In the genomic region with DNA sequence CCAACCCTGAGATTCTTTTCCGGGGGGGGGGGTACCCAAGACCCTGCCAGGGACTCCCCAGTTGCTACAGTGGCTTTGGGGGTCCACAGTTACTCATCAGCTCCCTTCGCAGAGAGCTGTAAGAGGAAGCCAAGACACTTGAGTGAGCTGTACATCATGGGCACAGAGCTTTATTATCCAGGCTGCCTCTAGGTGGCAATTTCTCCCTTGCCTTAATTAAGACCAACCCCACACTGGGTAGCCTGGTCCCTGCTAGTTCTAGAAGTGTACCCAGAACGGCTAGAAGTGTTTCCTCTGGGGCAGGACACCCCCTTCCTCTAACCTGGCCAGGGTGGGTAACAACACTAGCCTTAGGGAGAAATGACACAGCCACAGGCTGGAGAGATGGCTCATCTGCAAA, we compare ENCODE assay signal across 16 mouse cellular contexts. TPM values are rescaled to one million over a fixed set of nuclear protein-coding genes. Genes with fewer than 3 reads are reported as not detected.
DNase-seq lines count a peak whose midpoint lies in the region; ATAC-seq and TF ChIP-seq lines count a peak whose summit lies in the region.
"Had no signal": no experiment of that assay in that cellular context is flagged by ENCODE, and none has a peak within 500 bp of the region (broad histone marks: within the 10 kb centered on the region; RNA-seq: fewer than 3 reads in every experiment).

No protein-coding gene starts in this region.

- H3K4me1 ChIP-seq in forebrain, embryonic 12.5 days, result peaks cover 19% of the 10 kb centered on the region
- peaks cover 33% of the 10 kb centered on the region for H3K4me1 ChIP-seq in forebrain, embryonic 10.5 days
- peaks cover 40% of the 10 kb centered on the region for H3K4me1 ChIP-seq in kidney, adult 2 months (ENCODE audit: control insufficient read depth, insufficient read depth, low read length)
- peaks cover 41% of the 10 kb centered on the region for H3K4me1 ChIP-seq in kidney, embryonic 16.5 days (ENCODE audit: insufficient read depth, low read length)

- H3K27me3 ChIP-seq in forebrain, embryonic 12.5 days, result peaks cover 44% of the 10 kb centered on the region
- peaks cover 45% of the 10 kb centered on the region for H3K27me3 ChIP-seq in forebrain, embryonic 10.5 days (ENCODE audit: poor library complexity, severe bottlenecking)
- no peaks in the 10 kb centered on the region for H3K27me3 ChIP-seq in kidney, adult 2 months (replicated peaks; ENCODE audit: control insufficient read depth, insufficient read depth, low read length)
- H3K27me3 ChIP-seq in kidney, embryonic 16.5 days (ENCODE audit: insufficient read depth, low read length), result no peaks in the 10 kb centered on the region
- H3K27me3 ChIP-seq: Patski; stomach, embryonic 15.5 days had no signal

- no peak for DNase-seq in forebrain, embryonic 10.5 days (ENCODE audit: extremely low spot score, low spot score)
- no peak for DNase-seq in kidney, adult 2 months
- DNase-seq in retina, embryonic 14.5 days (ENCODE audit: low spot score), result peak; percentile 20
- no peak for DNase-seq in retina, postnatal 1 day
- no peak for DNase-seq in yolk sac, embryonic 10.5 days (ENCODE audit: low spot score)
- DNase-seq in adrenal gland, adult 8-10 months, result no peak
- DNase-seq: adrenal gland, postnatal 25 days; cerebellum, adult 2 months; heart, postnatal 4 days; kidney, postnatal 10 days; liver, embryonic 13.5 days had no signal

- ATAC-seq in forebrain, embryonic 12.5 days (ENCODE audit: low FRiP score), result 0 out of 2 replicates have a peak, but pooled peaks have one; percentile 44
- ATAC-seq in kidney, embryonic 16.5 days (ENCODE audit: low FRiP score, low TSS enrichment), result no peak
- ATAC-seq: Patski had no signal

- no peaks in the 10 kb centered on the region for H3K9me3 ChIP-seq in forebrain, embryonic 12.5 days
- H3K9me3 ChIP-seq in forebrain, embryonic 10.5 days, result no peaks in the 10 kb centered on the region
- no peaks in the 10 kb centered on the region for H3K9me3 ChIP-seq in kidney, embryonic 16.5 days (ENCODE audit: low read length)
- H3K9me3 ChIP-seq: liver, embryonic 13.5 days; megakaryocyte, embryonic 14.5 days; stomach, embryonic 15.5 days had no signal

- H3K9ac ChIP-seq in forebrain, embryonic 12.5 days, result no peak overlapping the region
- H3K9ac ChIP-seq in kidney, embryonic 16.5 days (replicated peaks; ENCODE audit: low read length), result no peak overlapping the region
- H3K9ac ChIP-seq: liver, embryonic 13.5 days; stomach, embryonic 15.5 days had no signal

- no peak overlapping the region for H3K27ac ChIP-seq in forebrain, embryonic 12.5 days
- no peak overlapping the region for H3K27ac ChIP-seq in forebrain, embryonic 10.5 days
- H3K27ac ChIP-seq in kidney, adult 2 months (ENCODE audit: insufficient read depth, low read depth, low read length), result no peak overlapping the region
- H3K27ac ChIP-seq in kidney, embryonic 16.5 days (ENCODE audit: low read length), result no peak overlapping the region
- H3K27ac ChIP-seq: liver, embryonic 13.5 days; stomach, embryonic 15.5 days had no signal

- no peak for TF ChIP-seq POLR2A in kidney, adult 2 months (IDR thresholded peaks at IDR 0.05; ENCODE audit: low read depth, low read length)

- no peak overlapping the region for H3K4me3 ChIP-seq in forebrain, embryonic 12.5 days (replicated peaks)
- H3K4me3 ChIP-seq in forebrain, embryonic 10.5 days, result no peak overlapping the region
- H3K4me3 ChIP-seq in kidney, adult 2 months (ENCODE audit: insufficient read depth, low read depth, low read length), result no peak overlapping the region
- no peak overlapping the region for H3K4me3 ChIP-seq in kidney, embryonic 16.5 days (ENCODE audit: low read length)
- H3K4me3 ChIP-seq: liver, embryonic 13.5 days; megakaryocyte, embryonic 14.5 days; stomach, embryonic 15.5 days had no signal

- no peak overlapping the region for H3K4me2 ChIP-seq in forebrain, embryonic 12.5 days
- no peak overlapping the region for H3K4me2 ChIP-seq in kidney, embryonic 16.5 days (replicated peaks; ENCODE audit: low read depth, low read length)
- H3K4me2 ChIP-seq: liver, embryonic 13.5 days; stomach, embryonic 15.5 days had no signal

- peak; percentile 26; the same call in 1 of the 2 replicates for TF ChIP-seq CTCF in kidney, adult 2 months (conservative IDR thresholded peaks at IDR 0.05; ENCODE audit: insufficient read depth, insufficient read length, low read depth, low read length)

- WGBS in forebrain, embryonic 12.5 days, result 43% methylated on average over 3 of the region's 3 CpGs
- WGBS in forebrain, embryonic 10.5 days, result 59% methylated on average over 3 of the region's 3 CpGs
- WGBS in kidney, adult 2 months, result 59% methylated on average over 3 of the region's 3 CpGs
- WGBS in kidney, embryonic 16.5 days, result 57% methylated on average over 3 of the region's 3 CpGs

- no peaks in the 10 kb centered on the region for H3K36me3 ChIP-seq in forebrain, embryonic 12.5 days (replicated peaks)
- no peaks in the 10 kb centered on the region for H3K36me3 ChIP-seq in forebrain, embryonic 10.5 days (replicated peaks)
- peaks cover 2% of the 10 kb centered on the region; the same call in 1 of the 2 replicates for H3K36me3 ChIP-seq in kidney, adult 2 months (ENCODE audit: control insufficient read depth, insufficient read depth, low read length)
- H3K36me3 ChIP-seq in kidney, embryonic 16.5 days (ENCODE audit: insufficient read depth, low read length), result peaks cover 19% of the 10 kb centered on the region; the same call in 1 of the 2 replicates
- H3K36me3 ChIP-seq: liver, embryonic 13.5 days; stomach, embryonic 15.5 days had no signal

RNA-seq across cellular contexts. Expression of gene Katnb1, which starts 54.3 kb away (rescaled TPM):
- polyA plus RNA-seq in forebrain, embryonic 12.5 days (2016; fragmentation: Nextera tagmentation; extraction: Ambion mirVana), result 35.6 and 42.0 TPM in 2 replicates
- 30.7 and 33.1 TPM in 2 replicates for polyA plus RNA-seq in forebrain, embryonic 10.5 days (2016; fragmentation: Nextera tagmentation; extraction: Ambion mirVana)
- 22.2 and 23.7 TPM in 2 replicates for polyA plus RNA-seq in kidney, adult 2 months (2012; rRNA removed)
- 29.5 and 33.2 TPM in 2 replicates for polyA plus RNA-seq in kidney, embryonic 16.5 days (2015; fragmentation: Nextera tagmentation; extraction: Ambion mirVana)
- 10 to 100 TPM; 13.8 to 23.6 (median 16.1) TPM for total RNA-seq in adrenal gland, adult 8-10 months (2022)
